Mouse (Mus musculus): ENCODE results near the gene Hpd. TPM values are rescaled to one million over a fixed set of nuclear protein-coding genes. Genes with fewer than 3 reads are reported as not detected.

Hpd gene
- total RNA-seq, 1 experiment from 2014 or later = not detected

GRCm38 (mm10) chr5:123193436-123193835 is 10.9 kb upstream of the Hpd start:
- peak in 1 of 2 experiments; percentile 14; a peak in 1 of 4 replicates for ATAC-seq (replicated peaks in 1 of 2; ENCODE audit: insufficient read depth in 1 of 2, low FRiP score in 2 of 2, low TSS enrichment in 1 of 2, low read depth in 1 of 2, poor library complexity in 2 of 2, severe bottlenecking in 2 of 2)

- no peak for ATAC-seq (replicated peaks in 1 of 2; ENCODE audit: insufficient read depth in 1 of 2, low FRiP score in 2 of 2, low TSS enrichment in 1 of 2, low read depth in 1 of 2, poor library complexity in 2 of 2, severe bottlenecking in 2 of 2)
Observed at GRCm38 (mm10) chr5:123192606-123193150, 10.2 kb upstream of the Hpd start.

GRCm38 (mm10) chr5:123191427-123191826 is 8.9 kb upstream of the Hpd start:
- ATAC-seq (replicated peaks in 1 of 2; ENCODE audit: insufficient read depth in 1 of 2, low FRiP score in 2 of 2, low TSS enrichment in 1 of 2, low read depth in 1 of 2, poor library complexity in 2 of 2, severe bottlenecking in 2 of 2) = no peak

- no peak for ATAC-seq (replicated peaks in 1 of 2; ENCODE audit: insufficient read depth in 1 of 2, low FRiP score in 2 of 2, low TSS enrichment in 1 of 2, low read depth in 1 of 2, poor library complexity in 2 of 2, severe bottlenecking in 2 of 2)
Observed at GRCm38 (mm10) chr5:123190912-123191311, 8.4 kb upstream of the Hpd start.

- no peak for ATAC-seq (replicated peaks in 1 of 2; ENCODE audit: insufficient read depth in 1 of 2, low FRiP score in 2 of 2, low TSS enrichment in 1 of 2, low read depth in 1 of 2, poor library complexity in 2 of 2, severe bottlenecking in 2 of 2)
Observed at GRCm38 (mm10) chr5:123187306-123187705, 4.8 kb upstream of the Hpd start.

GRCm38 (mm10) chr5:123185966-123186365 is 3.4 kb upstream of the Hpd start:
- no peak for ATAC-seq (replicated peaks in 1 of 2; ENCODE audit: insufficient read depth in 1 of 2, low FRiP score in 2 of 2, low TSS enrichment in 1 of 2, low read depth in 1 of 2, poor library complexity in 2 of 2, severe bottlenecking in 2 of 2)

- ATAC-seq (replicated peaks in 1 of 2; ENCODE audit: insufficient read depth in 1 of 2, low FRiP score in 2 of 2, low TSS enrichment in 1 of 2, low read depth in 1 of 2, poor library complexity in 2 of 2, severe bottlenecking in 2 of 2) = no peak
Observed at GRCm38 (mm10) chr5:123181536-123181935, 991 bp downstream of the Hpd start.

GRCm38 (mm10) chr5:123180390-123180789 is 2.1 kb downstream of the Hpd start:
- no peak for ATAC-seq (replicated peaks in 1 of 2; ENCODE audit: insufficient read depth in 1 of 2, low FRiP score in 2 of 2, low TSS enrichment in 1 of 2, low read depth in 1 of 2, poor library complexity in 2 of 2, severe bottlenecking in 2 of 2)

- no peak for ATAC-seq (replicated peaks in 1 of 2; ENCODE audit: insufficient read depth in 1 of 2, low FRiP score in 2 of 2, low TSS enrichment in 1 of 2, low read depth in 1 of 2, poor library complexity in 2 of 2, severe bottlenecking in 2 of 2)
Observed at GRCm38 (mm10) chr5:123178792-123179191, 3.7 kb downstream of the Hpd start.

GRCm38 (mm10) chr5:123171646-123172350 is 10.7 kb downstream of the Hpd start:
- ATAC-seq (replicated peaks in 1 of 2; ENCODE audit: insufficient read depth in 1 of 2, low FRiP score in 2 of 2, low TSS enrichment in 1 of 2, low read depth in 1 of 2, poor library complexity in 2 of 2, severe bottlenecking in 2 of 2) = peak; percentile 83 to 91

GRCm38 (mm10) chr5:123170365-123170764 is 12.2 kb downstream of the Hpd start:
- no peak for ATAC-seq (replicated peaks in 1 of 2; ENCODE audit: insufficient read depth in 1 of 2, low FRiP score in 2 of 2, low TSS enrichment in 1 of 2, low read depth in 1 of 2, poor library complexity in 2 of 2, severe bottlenecking in 2 of 2)

GRCm38 (mm10) chr5:123169284-123169683 is 13.2 kb downstream of the Hpd start, which contains the start of gene Psmd9:
Psmd9 (plus strand) TSS chr5:123169413.
- no peak for ATAC-seq (replicated peaks in 1 of 2; ENCODE audit: insufficient read depth in 1 of 2, low FRiP score in 2 of 2, low TSS enrichment in 1 of 2, low read depth in 1 of 2, poor library complexity in 2 of 2, severe bottlenecking in 2 of 2)

- no peak for ATAC-seq (replicated peaks in 1 of 2; ENCODE audit: insufficient read depth in 1 of 2, low FRiP score in 2 of 2, low TSS enrichment in 1 of 2, low read depth in 1 of 2, poor library complexity in 2 of 2, severe bottlenecking in 2 of 2)
Observed at GRCm38 (mm10) chr5:123167591-123167990, 14.9 kb downstream of the Hpd start.

GRCm38 (mm10) chr5:123166437-123166836 is 16.1 kb downstream of the Hpd start:
- no peak for ATAC-seq (replicated peaks in 1 of 2; ENCODE audit: insufficient read depth in 1 of 2, low FRiP score in 2 of 2, low TSS enrichment in 1 of 2, low read depth in 1 of 2, poor library complexity in 2 of 2, severe bottlenecking in 2 of 2)

GRCm38 (mm10) chr5:123162942-123163341 is 19.6 kb downstream of the Hpd start:
- no peak for ATAC-seq (replicated peaks in 1 of 2; ENCODE audit: insufficient read depth in 1 of 2, low FRiP score in 2 of 2, low TSS enrichment in 1 of 2, low read depth in 1 of 2, poor library complexity in 2 of 2, severe bottlenecking in 2 of 2)

GRCm38 (mm10) chr5:123160341-123160740 is 22.2 kb downstream of the Hpd start:
- ATAC-seq (replicated peaks in 1 of 2; ENCODE audit: insufficient read depth in 1 of 2, low FRiP score in 2 of 2, low TSS enrichment in 1 of 2, low read depth in 1 of 2, poor library complexity in 2 of 2, severe bottlenecking in 2 of 2) = no peak

GRCm38 (mm10) chr5:123159866-123160265 is 22.7 kb downstream of the Hpd start:
- no peak for ATAC-seq (replicated peaks in 1 of 2; ENCODE audit: insufficient read depth in 1 of 2, low FRiP score in 2 of 2, low TSS enrichment in 1 of 2, low read depth in 1 of 2, poor library complexity in 2 of 2, severe bottlenecking in 2 of 2)

GRCm38 (mm10) chr5:123159446-123159845 is 23.1 kb downstream of the Hpd start:
- ATAC-seq (replicated peaks in 1 of 2; ENCODE audit: insufficient read depth in 1 of 2, low FRiP score in 2 of 2, low TSS enrichment in 1 of 2, low read depth in 1 of 2, poor library complexity in 2 of 2, severe bottlenecking in 2 of 2) = no peak

- ATAC-seq (replicated peaks in 1 of 2; ENCODE audit: insufficient read depth in 1 of 2, low FRiP score in 2 of 2, low TSS enrichment in 1 of 2, low read depth in 1 of 2, poor library complexity in 2 of 2, severe bottlenecking in 2 of 2) = no peak
Observed at GRCm38 (mm10) chr5:123157972-123158371, 24.6 kb downstream of the Hpd start.
